Mouse (Mus musculus) cortical plate, adult 2 months (tissue): Measurements from ENCODE around the gene Stk36. TPM values are rescaled to one million over a fixed set of nuclear protein-coding genes. Genes with fewer than 3 reads are reported as not detected.

Source experiments
- H3K27ac ChIP-seq: fragments of 200-500 bp; 2 replicates; pipeline ENCODE4 v1.5.1; 2012; ENCODE audit warnings: low read length, control low read depth, inconsistent platforms; ENCODE audit not compliant: insufficient read depth
- H3K4me1 ChIP-seq: fragments of 200-500 bp; 2 replicates; pipeline ENCODE4 v1.6.1; 2011; ENCODE audit warnings: low read length; ENCODE audit not compliant: control insufficient read depth, insufficient read depth
- H3K4me3 ChIP-seq: fragments of 200-500 bp; 2 replicates; pipeline ENCODE4 v1.5.1; 2011; ENCODE audit warnings: mild to moderate bottlenecking, low read length, control low read depth; ENCODE audit not compliant: insufficient read depth
- CTCF ChIP-seq: fragments of 200-500 bp; IDR thresholded peaks from 2 replicates; pipeline ENCODE4 v1.5.1; 2011; ENCODE audit warnings: mild to moderate bottlenecking, control low read depth, low read length; ENCODE audit not compliant: insufficient read depth; ENCODE audit errors: extremely low read depth
- POLR2A ChIP-seq: fragments of 200-500 bp; IDR thresholded peaks from 2 replicates; pipeline ENCODE4 v1.6.1; 2011; ENCODE audit warnings: mild to moderate bottlenecking, low read length, control low read depth; ENCODE audit not compliant: insufficient read depth; ENCODE audit errors: extremely low read depth
- polyA plus RNA-seq: library from polyadenylated mRNA; depleted of rRNA; stranded (reverse); fragments of >200 nt; gene quantifications from 2 replicates; pipeline ENCODE4 v1.2.3, GENCODE M21; 2012

Stk36 gene
- polyA plus RNA-seq, 1 experiment, result 4.4 TPM

DNA sequence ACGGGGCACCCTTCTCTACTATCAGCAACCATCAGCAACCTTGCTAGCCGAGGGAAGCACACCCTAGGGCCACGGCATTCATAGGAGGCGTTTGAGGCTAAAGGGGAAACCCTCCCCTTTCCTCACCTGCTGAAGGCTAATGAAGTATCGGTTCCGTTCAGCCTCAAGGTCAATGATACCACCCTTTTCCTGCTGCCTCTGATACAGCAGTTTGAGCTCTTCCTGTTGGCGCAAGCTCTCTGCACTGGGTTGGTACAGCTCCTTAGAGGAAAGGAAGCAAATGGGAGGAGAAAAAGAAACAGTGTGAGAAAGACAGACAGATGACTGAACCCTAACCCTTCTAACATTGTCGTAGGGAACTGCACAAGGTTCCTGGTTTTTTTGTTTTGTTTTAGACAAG, 6.8 kb upstream of the Stk36 start:
- no peaks in the 10 kb centered on the region for H3K4me1 ChIP-seq
- no peak overlapping the region for H3K27ac ChIP-seq
- no peak overlapping the region for H3K4me3 ChIP-seq
- TF ChIP-seq CTCF, result no peak
- no peak for TF ChIP-seq POLR2A

DNA sequence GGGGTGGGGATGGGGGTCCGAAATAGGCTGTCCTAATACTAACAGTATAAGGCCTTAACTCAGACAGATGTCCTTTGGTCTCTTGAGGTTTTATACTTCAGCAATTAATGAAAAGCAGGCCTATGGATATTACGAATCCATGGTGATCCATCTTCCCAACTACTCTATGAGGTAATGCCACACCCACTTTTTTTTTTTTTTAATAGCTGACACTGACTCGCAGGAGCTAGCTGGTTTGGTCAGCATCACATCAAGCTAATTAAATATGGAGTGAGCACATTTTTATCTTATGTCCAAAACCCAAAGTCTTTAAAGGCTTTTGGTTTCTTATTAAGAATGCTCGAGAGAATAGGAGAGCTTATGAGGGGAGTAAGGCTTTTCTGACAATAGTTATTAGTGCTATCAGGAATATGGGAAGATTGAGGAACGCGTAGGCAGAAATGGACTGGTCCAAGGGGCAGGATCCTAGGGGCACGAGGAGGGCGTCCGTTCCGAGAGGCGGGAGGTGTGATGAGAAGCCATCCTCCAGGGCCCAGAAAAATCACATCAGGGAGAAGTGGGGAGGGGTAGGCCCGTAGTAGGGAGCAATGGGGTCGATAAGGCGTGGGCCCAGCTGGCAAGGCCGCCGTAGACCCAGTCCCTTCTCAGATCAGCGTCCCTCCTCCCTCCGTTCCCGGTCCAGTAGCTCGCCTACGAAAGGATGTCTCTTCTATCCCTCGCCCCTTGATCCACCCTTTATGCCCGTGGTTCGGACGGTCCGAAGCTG, 561 bp upstream of the Stk36 start:
- 0 out of 2 replicates have a peak overlapping the region, but pooled peaks have one; percentile 17 for H3K27ac ChIP-seq
- TF ChIP-seq CTCF, result no peak
- TF ChIP-seq POLR2A, result no peak
- peaks cover 2% of the 10 kb centered on the region; the same call in 1 of the 2 replicates for H3K4me1 ChIP-seq
- H3K4me3 ChIP-seq, result peak overlapping the region; percentile 81

DNA sequence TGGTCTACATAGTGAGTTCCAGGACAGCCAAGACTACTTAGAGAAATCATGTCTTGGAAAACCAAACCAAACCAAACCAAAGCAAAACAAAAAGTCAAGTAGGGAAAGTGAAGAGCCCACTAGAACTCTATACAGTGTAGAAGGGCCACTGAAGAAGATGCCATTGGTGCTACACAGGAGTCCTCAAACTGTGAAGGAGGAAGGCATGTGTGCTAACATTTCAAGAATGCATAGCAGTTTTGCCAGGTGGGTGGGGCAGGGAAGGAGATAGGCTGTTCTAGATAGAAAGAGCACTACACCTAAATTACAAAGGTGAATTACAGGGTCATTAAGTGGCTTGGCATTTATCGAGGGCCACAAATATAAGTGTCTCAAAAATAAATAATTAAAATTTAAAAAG, 22.9 kb downstream of the Stk36 start:
- Histone ChIP-seq H3K27ac (no peak overlapping the region), H3K4me1 (no peaks in the 10 kb centered on the region), H3K4me3 (no peak overlapping the region)
- TF ChIP-seq CTCF (no peak), POLR2A (no peak)

DNA sequence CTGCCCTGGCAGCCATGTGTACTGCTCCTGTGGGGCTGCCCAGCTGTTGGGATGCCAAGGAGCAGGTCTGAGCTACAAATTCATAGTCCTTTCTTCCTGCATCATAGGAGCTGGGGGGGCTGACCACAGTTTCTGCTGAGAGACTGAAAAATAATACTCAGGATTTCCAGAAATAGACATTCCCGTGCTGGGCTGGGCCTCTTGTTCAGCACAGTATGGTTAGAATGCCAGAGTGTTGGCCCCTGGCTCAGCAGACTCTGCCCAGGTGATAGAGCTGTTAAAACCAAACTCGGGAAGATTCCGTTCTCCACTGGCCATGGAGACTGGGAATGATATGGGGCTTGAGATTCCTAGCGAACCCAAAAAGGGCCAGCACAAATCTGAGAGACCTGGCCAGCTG, 24.8 kb downstream of the Stk36 start:
- Histone ChIP-seq H3K4me1 (no peaks in the 10 kb centered on the region), H3K27ac (no peak overlapping the region), H3K4me3 (no peak overlapping the region)
- TF ChIP-seq CTCF, result no peak

DNA sequence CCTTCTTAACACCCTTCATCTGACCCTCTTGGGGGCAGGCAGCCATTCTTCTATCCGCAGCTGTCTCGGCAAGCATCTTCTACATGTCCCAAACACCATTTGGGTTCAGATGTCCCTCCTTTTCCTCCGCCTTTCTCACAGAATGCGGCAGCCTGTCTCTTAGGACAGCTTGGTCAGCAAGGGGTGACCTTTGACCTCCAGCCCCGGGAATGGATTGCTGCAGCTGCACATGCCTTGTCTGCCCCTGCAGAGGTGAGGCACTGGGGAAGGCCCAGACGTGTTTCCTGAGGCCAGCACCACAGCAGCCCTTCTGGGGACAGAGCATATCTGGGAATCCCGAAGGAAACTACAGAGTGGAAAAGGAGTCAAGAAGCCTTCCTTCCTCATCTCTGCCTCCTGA, 26.8 kb downstream of the Stk36 start:
- TF ChIP-seq POLR2A (no peak), CTCF (no peak)
- no peak overlapping the region for H3K27ac ChIP-seq
- H3K4me1 ChIP-seq, result no peaks in the 10 kb centered on the region
- H3K4me3 ChIP-seq, result no peak overlapping the region

DNA sequence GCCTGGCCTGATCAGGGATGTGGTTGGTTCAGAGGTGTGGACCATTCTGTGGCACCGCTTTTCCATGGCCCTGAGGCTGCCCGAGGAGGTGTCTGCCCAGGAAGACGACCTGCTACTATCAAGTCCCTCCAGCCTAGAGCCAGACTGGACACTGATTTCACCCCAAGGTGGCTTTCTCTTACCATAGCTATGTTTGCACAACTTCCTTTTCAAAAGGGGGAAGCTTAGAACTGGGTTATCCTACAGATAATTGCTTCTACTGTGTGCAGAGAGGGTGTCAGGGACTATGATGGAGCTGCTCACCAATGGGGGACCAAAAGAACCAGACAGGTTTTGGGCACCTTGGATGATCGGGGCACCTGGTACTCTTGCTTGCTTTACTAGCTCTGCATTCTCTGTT, 31.5 kb downstream of the Stk36 start:
- no peak overlapping the region for H3K27ac ChIP-seq
- TF ChIP-seq CTCF (no peak), POLR2A (no peak)

DNA sequence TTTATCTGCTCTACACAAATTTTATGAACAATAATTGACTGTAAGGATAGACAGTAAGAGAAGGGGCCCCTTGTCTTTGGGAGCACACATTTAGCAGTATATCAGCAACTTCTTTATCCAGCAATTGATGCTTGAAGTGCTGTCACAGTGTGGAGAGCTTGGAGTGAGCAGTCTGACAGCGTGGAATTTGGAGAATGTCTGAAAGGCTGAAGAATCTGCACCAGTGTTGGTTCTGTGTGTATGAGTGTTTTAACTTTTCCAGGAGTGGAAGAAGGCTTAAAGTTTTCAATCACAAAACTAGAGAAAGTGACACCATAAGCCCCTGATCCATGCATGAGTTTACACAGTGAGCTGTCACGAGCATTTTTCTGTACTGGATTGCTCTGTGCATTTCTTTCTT, 42.3 kb downstream of the Stk36 start:
- Histone ChIP-seq H3K4me3 (no peak overlapping the region), H3K4me1 (no peaks in the 10 kb centered on the region), H3K27ac (no peak overlapping the region)
- TF ChIP-seq CTCF (no peak), POLR2A (no peak)

More for the DNA sequence above, 31.5 kb downstream of the Stk36 start:
- H3K4me1 ChIP-seq, result no peaks in the 10 kb centered on the region
- H3K4me3 ChIP-seq, result no peak overlapping the region

DNA sequence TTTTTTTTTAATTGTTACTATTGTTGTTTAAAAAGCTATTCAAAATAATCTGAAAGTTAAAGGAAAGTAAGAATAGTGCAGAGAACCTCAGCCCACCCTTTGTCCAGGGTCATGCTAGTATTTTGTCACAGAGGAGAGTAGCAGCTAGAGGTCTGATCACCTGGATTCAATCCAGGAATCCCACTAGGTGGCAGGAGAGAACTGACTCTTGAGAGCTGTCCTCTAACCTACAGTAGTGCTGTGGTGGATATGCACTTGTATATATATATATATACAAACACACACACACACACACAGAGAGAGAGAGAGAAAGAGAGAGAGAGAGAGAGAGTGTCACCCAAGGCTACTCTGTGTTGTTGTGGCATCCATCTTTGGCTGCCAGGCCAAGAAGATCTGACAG, 42.7 kb downstream of the Stk36 start:
- Histone ChIP-seq H3K4me3 (no peak overlapping the region), H3K4me1 (no peaks in the 10 kb centered on the region), H3K27ac (no peak overlapping the region)
- no peak for TF ChIP-seq POLR2A
- TF ChIP-seq CTCF, result peak; percentile 27; the same call in 1 of the 2 replicates

DNA sequence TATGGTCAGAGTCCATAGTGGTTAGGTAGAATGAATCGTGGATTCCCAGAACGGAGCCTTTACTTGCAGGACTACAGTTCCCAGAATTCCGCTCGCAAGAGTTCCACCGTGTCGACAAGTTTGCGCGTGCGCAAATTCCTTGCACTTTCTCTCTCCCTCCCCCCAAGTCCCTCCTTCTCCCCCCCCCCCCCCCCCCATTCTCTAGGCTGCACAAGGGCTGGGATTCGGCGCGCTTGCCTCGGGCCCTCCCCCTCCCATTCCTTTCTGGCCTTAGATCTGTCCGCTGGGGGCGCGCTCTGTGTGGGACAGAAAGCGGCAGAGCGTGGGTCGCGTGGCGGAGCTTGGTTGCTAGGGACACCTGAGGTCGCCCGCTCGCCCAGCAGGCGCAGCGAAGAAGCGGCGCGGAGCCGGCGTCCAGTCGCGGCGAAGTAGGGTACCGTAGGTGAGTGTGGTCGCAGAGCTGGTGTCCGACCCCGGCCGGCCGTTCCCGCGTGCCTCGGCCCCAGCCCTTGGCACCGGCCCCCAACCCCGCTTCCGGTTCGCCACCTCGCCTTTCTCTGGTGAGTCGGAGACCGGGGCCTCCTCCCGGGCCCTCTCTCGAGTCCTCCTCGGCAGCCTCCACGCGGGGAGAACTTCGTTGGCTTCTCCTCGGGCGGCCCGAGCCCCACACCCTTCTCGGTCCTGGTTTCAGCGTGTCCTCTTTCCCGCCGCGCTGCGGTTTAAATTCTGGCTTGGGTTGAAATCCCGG, 60.4 kb downstream of the Stk36 start, which contains the start of gene Ttll4:
Gene Ttll4, plus strand, starts transcription at position 298 of the 748 bp plus-strand sequence.
- H3K4me1 ChIP-seq, result peaks cover 2% of the 10 kb centered on the region; the same call in 1 of the 2 replicates
- TF ChIP-seq CTCF, result peak; percentile 19; the same call in 1 of the 2 replicates
- no peak for TF ChIP-seq POLR2A
- peak within 1 kb of the TSS; percentile 72; the same call in 1 of the 2 replicates for H3K27ac ChIP-seq

More for the DNA sequence above, 60.4 kb downstream of the Stk36 start, which contains the start of gene Ttll4:
- peak within 1 kb of the TSS; percentile 79 for H3K4me3 ChIP-seq
